In genomic region chr14:122111681-122112080, GRCm38 (mm10) we compare ENCODE assay signal across 17 mouse cellular contexts. TPM values are rescaled to one million over a fixed set of nuclear protein-coding genes. Genes with fewer than 3 reads are reported as not detected.
DNase-seq lines count a peak whose midpoint lies in the region; ATAC-seq and TF ChIP-seq lines count a peak whose summit lies in the region.
"Had no signal": no experiment of that assay in that cellular context is flagged by ENCODE, and none has a peak within 500 bp of the region (broad histone marks: within the 10 kb centered on the region; RNA-seq: fewer than 3 reads in every experiment).

No protein-coding gene starts in this region.

- peak; percentile 7 for DNase-seq in embryo, embryonic 11 days
- DNase-seq in embryo, embryonic 10.5 days (ENCODE audit: low spot score): no peak
- no peak for DNase-seq in left cerebral cortex, adult 2 months (ENCODE audit: extremely low spot score in 1 of 2, low spot score in 2 of 2)
- no peak for DNase-seq in left cerebral cortex, adult 11 months (ENCODE audit: low spot score)
- peak; percentile 38 for DNase-seq in CD4-positive helper T cell, adult 2 months (ENCODE audit: low read depth, low spot score)
- no peak for DNase-seq in c-Kit-positive CD71-positive TER-119-positive erythroid progenitor cells, embryonic 14.5 days (ENCODE audit: low spot score)
- DNase-seq: cerebellum, adult 11 months; cerebellum, postnatal 36 days; heart, postnatal 14 days; kidney, adult 9 months; thymus, postnatal 36 days had no signal

- H3K36me3 ChIP-seq in kidney, embryonic 16.5 days (ENCODE audit: insufficient read depth, low read length): 0 out of 2 replicates have a peak, but pooled peaks cover 6% of the 10 kb centered on the region
- H3K36me3 ChIP-seq: hindbrain, embryonic 15.5 days had no signal

- no peaks in the 10 kb centered on the region for H3K9me3 ChIP-seq in kidney, embryonic 16.5 days (ENCODE audit: low read length)
- H3K9me3 ChIP-seq: embryonic facial prominence, embryonic 15.5 days; forebrain, embryonic 13.5 days; hindbrain, embryonic 15.5 days had no signal

- H3K9ac ChIP-seq in kidney, embryonic 16.5 days (replicated peaks; ENCODE audit: low read length): no peak overlapping the region
- H3K9ac ChIP-seq: embryonic facial prominence, embryonic 15.5 days; forebrain, embryonic 13.5 days; hindbrain, embryonic 15.5 days had no signal

- H3K27ac ChIP-seq in left cerebral cortex, adult 2 months: no peak overlapping the region
- no peak overlapping the region for H3K27ac ChIP-seq in cortical plate, adult 2 months (ENCODE audit: insufficient read depth, low read length)
- no peak overlapping the region for H3K27ac ChIP-seq in kidney, embryonic 16.5 days (ENCODE audit: low read length)
- H3K27ac ChIP-seq: embryonic facial prominence, embryonic 15.5 days; forebrain, embryonic 13.5 days; hindbrain, embryonic 15.5 days had no signal

- intact Hi-C loops in left cerebral cortex, adult 2 months (cut with DNase I): loop anchor here (5.0 kb wide), 1 partner anchor 49 kb away; no protein-coding TSS in a partner anchor

- H3K4me1 ChIP-seq in cortical plate, adult 2 months (ENCODE audit: control insufficient read depth, insufficient read depth, low read length): peaks cover 8% of the 10 kb centered on the region
- H3K4me1 ChIP-seq in kidney, embryonic 16.5 days (ENCODE audit: insufficient read depth, low read length): peaks cover 25% of the 10 kb centered on the region

- no peak overlapping the region for H3K4me2 ChIP-seq in kidney, embryonic 16.5 days (replicated peaks; ENCODE audit: low read depth, low read length)
- H3K4me2 ChIP-seq: embryonic facial prominence, embryonic 15.5 days; forebrain, embryonic 13.5 days; hindbrain, embryonic 15.5 days had no signal

- no peak overlapping the region for H3K4me3 ChIP-seq in left cerebral cortex, adult 2 months
- no peak overlapping the region for H3K4me3 ChIP-seq in cortical plate, adult 2 months (ENCODE audit: insufficient read depth, low read length)
- no peak overlapping the region for H3K4me3 ChIP-seq in kidney, embryonic 16.5 days (ENCODE audit: low read length)
- H3K4me3 ChIP-seq: embryonic facial prominence, embryonic 15.5 days; forebrain, embryonic 13.5 days; hindbrain, embryonic 15.5 days had no signal

- no peak for TF ChIP-seq POLR2A in cortical plate, adult 2 months (IDR thresholded peaks at IDR 0.05; ENCODE audit: extremely low read depth, insufficient read depth, low read length)

- no peaks in the 10 kb centered on the region for H3K27me3 ChIP-seq in kidney, embryonic 16.5 days (ENCODE audit: insufficient read depth, low read length)
- H3K27me3 ChIP-seq: embryonic facial prominence, embryonic 15.5 days; forebrain, embryonic 13.5 days; hindbrain, embryonic 15.5 days had no signal

- TF ChIP-seq CTCF in left cerebral cortex, adult 2 months (IDR thresholded peaks at IDR 0.05): peak; percentile 46
- TF ChIP-seq CTCF in cortical plate, adult 2 months (IDR thresholded peaks at IDR 0.05; ENCODE audit: extremely low read depth, insufficient read depth, low read length): peak; percentile 14; the same call in 1 of the 2 replicates

- no peak for ATAC-seq in kidney, embryonic 16.5 days (ENCODE audit: low FRiP score, low TSS enrichment)
- ATAC-seq: activated CD4-positive, CD25-positive, alpha-beta regulatory T cell, adult 4 months; forebrain, embryonic 13.5 days had no signal

- 86% methylated on average over 2 of the region's 2 CpGs for WGBS in kidney, embryonic 16.5 days

RNA-seq across cellular contexts. Expression of gene Tm9sf2, which starts 4.8 kb away (rescaled TPM):
- total RNA-seq in left cerebral cortex, adult 2 months (2021): 100 to 1,000 TPM; 105 to 110 TPM
- 77.6 and 80.1 TPM in 2 replicates for polyA plus RNA-seq in cortical plate, adult 2 months (2012; rRNA removed)
- 202 and 214 TPM in 2 replicates for polyA plus RNA-seq in kidney, embryonic 16.5 days (2015; fragmentation: Nextera tagmentation; extraction: Ambion mirVana)

Comparison
In these comparisons a context has a peak if more than half of its experiments do, and no peak if none do; other contexts are left out.
1. DNase-seq: peak in embryo, embryonic 11 days (single experiment) and CD4-positive helper T cell, adult 2 months (single experiment); none in embryo, embryonic 10.5 days (single experiment), left cerebral cortex, adult 2 months (0 of 2), left cerebral cortex, adult 11 months (single experiment) and c-Kit-positive CD71-positive TER-119-positive erythroid progenitor cells, embryonic 14.5 days (single experiment).